Mouse (Mus musculus) bone marrow macrophage, adult 2 months (primary cell): ENCODE measurements around the gene Ankrd54.

Experiments
- CTCF ChIP-seq: IDR thresholded peaks from 2 replicates; pipeline ENCODE4 v1.5.1; 2012; ENCODE audit warnings: low read depth, mild to moderate bottlenecking, low read length, moderate library complexity
- POLR2A ChIP-seq: IDR thresholded peaks from 2 replicates; pipeline ENCODE4 v1.6.1; 2012; ENCODE audit warnings: mild to moderate bottlenecking, low read depth, low read length, borderline replicate concordance

DNA sequence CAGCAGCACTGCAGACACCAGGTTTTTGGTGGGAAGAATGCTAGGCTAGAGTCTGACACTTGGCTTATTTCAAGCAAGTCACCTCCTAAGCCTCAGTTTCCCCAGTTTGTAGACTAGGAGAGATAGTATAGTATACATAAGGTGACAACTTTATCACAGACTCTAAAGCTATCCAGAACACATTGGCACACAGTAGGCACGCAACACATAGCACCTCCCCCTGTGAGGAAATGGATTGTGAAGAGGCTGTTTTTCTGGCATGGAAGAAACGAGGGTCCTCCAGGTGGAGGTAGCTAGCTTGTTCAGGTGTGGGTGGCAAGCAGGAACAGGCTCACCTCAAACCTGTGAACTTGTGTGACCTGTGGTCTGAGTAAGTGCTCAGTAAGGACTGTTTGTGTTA, 11.7 kb downstream of the Ankrd54 start:
- TF ChIP-seq CTCF (no peak), POLR2A (no peak)
